Mouse (Mus musculus) G1E (cell line): ENCODE data around the gene Zrsr1. TPM values are rescaled to one million over a fixed set of nuclear protein-coding genes. Genes with fewer than 3 reads are reported as not detected.

Source experiments
- ATAC-seq: 2 replicates; pipeline ENCODE4 v1.8.0; 2016; ENCODE audit warnings: mild to moderate bottlenecking; ENCODE audit not compliant: insufficient number of reproducible peaks, poor library complexity, low FRiP score, severe bottlenecking; ENCODE audit errors: extremely low read depth
- DNase-seq: peaks from one replicate; pipeline ENCODE4 v3.0.0; 2012; ENCODE audit warnings: low spot score
- H3K27me3 ChIP-seq: 2 replicates; pipeline ENCODE4 v1.6.1; 2012; ENCODE audit warnings: mild to moderate bottlenecking, low read length, inconsistent platforms; ENCODE audit not compliant: insufficient read depth
- H3K36me3 ChIP-seq: replicated peaks from 2 replicates; pipeline ENCODE3; 2012; ENCODE audit warnings: mild to moderate bottlenecking, inconsistent platforms
- H3K4me1 ChIP-seq: 2 replicates; pipeline ENCODE4 v1.6.1; 2012; ENCODE audit warnings: low read depth, low read length, inconsistent platforms, mixed read lengths; ENCODE audit not compliant: insufficient read depth
- H3K4me3 ChIP-seq: 2 replicates; pipeline ENCODE4 v1.5.1; 2012; ENCODE audit warnings: low read depth, mild to moderate bottlenecking, inconsistent platforms, low read length, moderate library complexity, mixed read lengths
- H3K9me3 ChIP-seq: replicated peaks from 2 replicates; pipeline ENCODE4 v1.6.1; 2012; ENCODE audit warnings: inconsistent platforms
- CTCF ChIP-seq: IDR thresholded peaks from 2 replicates; pipeline ENCODE4 v1.5.1; 2012; ENCODE audit warnings: low read depth, low read length, inconsistent platforms, mixed read lengths
- GATA1 ChIP-seq: IDR thresholded peaks from 2 replicates; pipeline ENCODE4 v1.6.1; 2012; ENCODE audit warnings: borderline replicate concordance, low read length, inconsistent platforms, mixed read lengths
- GATA2 ChIP-seq: IDR thresholded peaks from 2 replicates; pipeline ENCODE4 v1.6.1; 2012; ENCODE audit warnings: low read depth, low read length, inconsistent platforms, borderline replicate concordance
- POLR2AphosphoS5 ChIP-seq: IDR thresholded peaks from 2 replicates; pipeline ENCODE4 v1.6.1; 2012; ENCODE audit warnings: low read depth, low read length, inconsistent platforms; ENCODE audit not compliant: insufficient replicate concordance
- TAL1 ChIP-seq: conservative IDR thresholded peaks from 2 replicates; pipeline ENCODE4 v1.6.1; 2012; ENCODE audit warnings: low read depth, low read length, inconsistent platforms, mixed read lengths
- polyA plus RNA-seq: library from polyadenylated mRNA; stranded (reverse); fragments of >175 nt; gene quantifications from 2 replicates; pipeline ENCODE4 v1.2.3, GENCODE M21; 2012
- total RNA-seq, 2 experiments: library from RNA; stranded (forward) in 1 of 2; stranded (reverse) in 1 of 2; fragments of 200-1000 nt in 1 of 2; fragments of >200 nt in 1 of 2; fragmentation: Nextera tagmentation in 1 of 2; gene quantifications; 2 replicates each; pipeline ENCODE4 v1.2.3; 2014 to 2017

Gene Zrsr1
- total and polyA plus RNA-seq, 3 experiments: 1.5 to 33.6 (median 10.4) TPM

DNA sequence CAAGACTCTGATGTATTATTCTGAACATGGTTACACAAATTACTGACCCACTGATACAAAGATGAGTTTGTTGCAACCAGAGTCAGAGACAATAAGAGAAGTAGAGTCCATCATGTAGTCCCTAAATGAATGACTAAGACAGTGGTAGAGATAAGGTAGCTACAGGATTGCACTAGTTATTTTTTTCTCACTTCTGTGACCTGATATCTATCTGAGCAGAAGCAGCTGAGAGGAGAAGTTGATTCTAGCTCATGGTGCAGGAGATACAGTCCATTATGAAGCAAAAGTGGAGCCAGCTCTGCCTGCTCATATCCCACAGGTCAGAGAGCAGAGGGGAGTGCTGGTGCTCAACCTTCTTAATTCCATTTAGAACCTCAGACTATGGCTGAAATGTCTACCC, 39.6 kb upstream of the Zrsr1 start:
- DNase-seq (peak; percentile 6), ATAC-seq (peak; percentile 57)
- TF ChIP-seq GATA2 (no peak), TAL1 (no peak), GATA1 (no peak), CTCF (no peak), POLR2AphosphoS5 (no peak)
- Histone ChIP-seq H3K36me3 (peaks cover 31% of the 10 kb centered on the region), H3K27me3 (no peaks in the 10 kb centered on the region), H3K4me1 (peaks cover 30% of the 10 kb centered on the region), H3K4me3 (no peak overlapping the region), H3K9me3 (no peaks in the 10 kb centered on the region)

GRCm38 (mm10) chr11:22936446-22937125, 35.2 kb upstream of the Zrsr1 start:
- Histone ChIP-seq H3K4me1 (peaks cover 17% of the 10 kb centered on the region), H3K36me3 (peaks cover 30% of the 10 kb centered on the region), H3K4me3 (no peak overlapping the region), H3K27me3 (no peaks in the 10 kb centered on the region), H3K9me3 (no peaks in the 10 kb centered on the region)
- ATAC-seq (no peak), DNase-seq (no peak)
- TF ChIP-seq GATA2: no peak
- TF ChIP-seq CTCF: no peak
- TF ChIP-seq TAL1: no peak
- TF ChIP-seq GATA1: no peak
- TF ChIP-seq POLR2AphosphoS5: no peak

- DNase-seq (no peak), ATAC-seq (no peak)
- Histone ChIP-seq H3K27me3 (no peaks in the 10 kb centered on the region), H3K4me1 (peaks cover 5% of the 10 kb centered on the region), H3K9me3 (no peaks in the 10 kb centered on the region), H3K4me3 (no peak overlapping the region), H3K36me3 (peaks cover 31% of the 10 kb centered on the region)
- TF ChIP-seq GATA1: no peak
- TF ChIP-seq POLR2AphosphoS5: no peak
- TF ChIP-seq GATA2: no peak
- TF ChIP-seq TAL1: no peak
- TF ChIP-seq CTCF: no peak
Measured at GRCm38 (mm10) chr11:22937716-22938316, 34.0 kb upstream of the Zrsr1 start.

- no peak overlapping the region for H3K4me3 ChIP-seq
- H3K9me3 ChIP-seq: no peaks in the 10 kb centered on the region
- peaks cover 30% of the 10 kb centered on the region for H3K36me3 ChIP-seq
- TF ChIP-seq GATA1 (no peak), POLR2AphosphoS5 (no peak), GATA2 (no peak), TAL1 (no peak), CTCF (no peak)
- H3K4me1 ChIP-seq: peaks cover 3% of the 10 kb centered on the region; the same call in 1 of the 2 replicates
- H3K27me3 ChIP-seq: no peaks in the 10 kb centered on the region
- no peak for ATAC-seq
- DNase-seq: no peak
Measured at GRCm38 (mm10) chr11:22938983-22939382, 32.8 kb upstream of the Zrsr1 start.

GRCm38 (mm10) chr11:22949101-22949500, 22.7 kb upstream of the Zrsr1 start:
- Histone ChIP-seq H3K9me3 (no peaks in the 10 kb centered on the region), H3K4me3 (no peak overlapping the region), H3K27me3 (no peaks in the 10 kb centered on the region), H3K4me1 (peaks cover 7% of the 10 kb centered on the region), H3K36me3 (peaks cover 34% of the 10 kb centered on the region)
- no peak for TF ChIP-seq POLR2AphosphoS5
- no peak for TF ChIP-seq CTCF
- TF ChIP-seq TAL1: no peak
- TF ChIP-seq GATA1: no peak
- no peak for TF ChIP-seq GATA2
- DNase-seq (no peak), ATAC-seq (no peak)

DNA sequence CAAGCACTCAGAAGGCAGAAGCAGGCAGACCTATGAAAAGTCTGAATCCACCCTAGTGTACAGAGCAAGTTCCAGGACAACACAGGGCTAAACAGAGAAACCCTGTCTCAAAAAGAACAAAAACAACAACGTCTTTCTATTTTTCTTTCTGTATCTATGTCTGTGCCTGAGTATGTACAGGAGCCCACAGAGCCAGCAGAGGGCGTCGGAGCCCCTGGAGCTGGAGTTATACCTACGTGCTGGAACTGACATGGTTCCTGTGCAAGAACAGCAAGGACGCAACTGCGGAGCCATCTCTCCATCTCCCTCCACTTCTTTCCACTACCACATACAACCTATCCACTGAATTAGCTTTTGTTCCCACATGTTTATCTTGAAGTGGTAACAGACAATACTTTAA, 21.7 kb upstream of the Zrsr1 start:
- DNase-seq (no peak), ATAC-seq (no peak)
- no peaks in the 10 kb centered on the region for H3K9me3 ChIP-seq
- H3K36me3 ChIP-seq: peaks cover 37% of the 10 kb centered on the region
- no peaks in the 10 kb centered on the region for H3K27me3 ChIP-seq
- no peak overlapping the region for H3K4me3 ChIP-seq
- H3K4me1 ChIP-seq: peaks cover 7% of the 10 kb centered on the region
- TF ChIP-seq CTCF: no peak
- no peak for TF ChIP-seq GATA2
- no peak for TF ChIP-seq GATA1
- no peak for TF ChIP-seq POLR2AphosphoS5
- no peak for TF ChIP-seq TAL1
